Mouse (Mus musculus) neural tube, embryonic 12.5 days (tissue): ENCODE results near the gene Ankfn1. TPM values are rescaled to one million over a fixed set of nuclear protein-coding genes. Genes with fewer than 3 reads are reported as not detected.

Source experiments
- polyA plus RNA-seq: library from polyadenylated mRNA; unstranded; fragments of >200 nt; fragmentation: Nextera tagmentation; extraction: Ambion mirVana; gene quantifications from 2 replicates; pipeline ENCODE4 v1.2.1, GENCODE M21; 2016

Gene Ankfn1
- polyA plus RNA-seq, 1 experiment from 2014 or later = 1.2 TPM

Other genes starting within 250 kb of the Ankfn1 start
- gene Pctp, start 225.2 kb upstream of the Ankfn1 start, polyA plus RNA-seq = 5.6 and 5.7 TPM in 2 replicates